Mouse (Mus musculus): ENCODE data around the gene Fpr1. TPM values are rescaled to one million over a fixed set of nuclear protein-coding genes. Genes with fewer than 3 reads are reported as not detected.

The Fpr1 gene
- polyA plus RNA-seq, 1 experiment from 2014 or later = not detected

DNA sequence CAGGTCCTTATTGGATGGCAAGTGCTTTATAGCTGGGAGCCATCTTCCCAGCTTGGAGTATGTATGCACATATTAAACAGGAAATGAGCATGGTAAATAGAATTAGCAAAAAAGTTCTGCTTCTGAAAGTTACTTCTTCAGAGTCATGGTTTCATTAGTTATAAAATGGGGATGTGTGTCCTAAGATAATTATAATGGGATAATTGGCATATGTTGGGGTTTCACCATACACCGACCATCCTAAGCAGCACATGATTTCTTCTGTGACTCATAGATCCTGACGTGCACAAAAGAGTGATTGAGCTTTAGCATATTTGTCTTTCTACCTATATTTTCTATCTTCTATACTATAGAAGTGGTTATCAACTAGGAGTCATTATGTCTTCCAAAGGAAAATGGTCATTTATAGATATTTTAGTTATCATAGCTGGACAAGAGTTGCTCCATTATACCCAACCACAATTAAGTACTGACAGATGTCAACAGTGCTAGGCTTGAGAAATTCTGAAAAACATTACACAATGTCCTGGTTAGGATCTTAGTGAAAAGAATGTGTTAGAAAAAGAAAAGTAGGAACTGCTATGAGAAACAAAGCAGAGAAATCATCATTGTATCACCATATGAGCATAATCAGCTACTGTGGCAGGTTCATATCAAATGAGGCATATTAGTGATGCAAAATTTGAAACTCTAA, 6.1 kb upstream of the Fpr1 start:
- Histone ChIP-seq H3K9me3 (ENCODE audit: control insufficient read depth, low read length) (no peaks in the 10 kb centered on the region), H3K4me3 (ENCODE audit: low read depth, low read length) (no peak overlapping the region), H3K27me3 (ENCODE audit: control insufficient read depth, insufficient read depth, low read length) (no peaks in the 10 kb centered on the region), H3K4me1 (replicated peaks; ENCODE audit: control insufficient read depth, insufficient read depth, low read length) (no peaks in the 10 kb centered on the region), H3K27ac (ENCODE audit: low read depth, low read length) (no peak overlapping the region), H3K36me3 (ENCODE audit: control insufficient read depth, insufficient read depth, low read length) (no peaks in the 10 kb centered on the region), H3K9ac (ENCODE audit: low read length) (no peak overlapping the region), H3K4me2 (ENCODE audit: low read depth, low read length, severe bottlenecking) (no peak overlapping the region)
- DNase-seq (ENCODE audit: low spot score) (no peak), ATAC-seq (replicated peaks; ENCODE audit: low FRiP score) (no peak)
- 86% methylated on average over 2 of the region's 2 CpGs for WGBS

DNA sequence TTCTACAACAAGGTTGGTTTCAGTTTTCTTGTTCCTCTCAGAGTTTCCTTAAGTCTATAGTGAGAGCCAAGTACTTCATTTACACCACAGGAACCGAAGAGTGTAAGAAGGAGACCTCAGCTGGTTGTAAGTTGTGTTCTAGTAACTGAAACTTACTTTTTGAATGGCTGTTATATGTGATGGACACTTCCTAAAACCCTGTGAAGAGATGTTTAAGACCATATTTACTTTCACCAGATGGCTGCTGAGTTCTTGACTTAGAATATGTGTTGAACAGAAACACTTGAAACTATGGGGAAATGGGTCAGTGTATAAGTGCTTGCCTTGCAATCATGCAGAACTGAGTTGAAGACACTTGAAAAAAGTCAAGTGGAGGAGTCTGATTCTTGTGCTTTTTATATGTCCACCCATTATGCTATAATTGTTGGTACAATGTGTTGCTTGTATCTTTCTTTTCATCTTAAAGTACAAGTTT, 4.1 kb upstream of the Fpr1 start, which contains the start of the genes Fpr2 and Fpr3:
Fpr2 (plus strand) TSS at position 51 of the 475 bp plus-strand sequence.
Fpr3 (plus strand) TSS at position 79 of the 475 bp plus-strand sequence.
- Histone ChIP-seq H3K4me2 (ENCODE audit: low read depth, low read length, severe bottlenecking) (no peak within 1 kb of the TSS), H3K27me3 (ENCODE audit: control insufficient read depth, insufficient read depth, low read length) (no peaks in the 10 kb centered on the region), H3K27ac (ENCODE audit: low read depth, low read length) (no peak within 1 kb of the TSS), H3K9me3 (ENCODE audit: control insufficient read depth, low read length) (no peaks in the 10 kb centered on the region), H3K9ac (ENCODE audit: low read length) (no peak within 1 kb of the TSS), H3K4me1 (replicated peaks; ENCODE audit: control insufficient read depth, insufficient read depth, low read length) (no peaks in the 10 kb centered on the region), H3K4me3 (ENCODE audit: low read depth, low read length) (no peak within 1 kb of the TSS), H3K36me3 (ENCODE audit: control insufficient read depth, insufficient read depth, low read length) (no peaks in the 10 kb centered on the region)
- 60% methylated on average over 1 of the region's 1 CpGs for WGBS
- DNase-seq (ENCODE audit: low spot score) (no peak), ATAC-seq (replicated peaks; ENCODE audit: low FRiP score) (no peak)

DNA sequence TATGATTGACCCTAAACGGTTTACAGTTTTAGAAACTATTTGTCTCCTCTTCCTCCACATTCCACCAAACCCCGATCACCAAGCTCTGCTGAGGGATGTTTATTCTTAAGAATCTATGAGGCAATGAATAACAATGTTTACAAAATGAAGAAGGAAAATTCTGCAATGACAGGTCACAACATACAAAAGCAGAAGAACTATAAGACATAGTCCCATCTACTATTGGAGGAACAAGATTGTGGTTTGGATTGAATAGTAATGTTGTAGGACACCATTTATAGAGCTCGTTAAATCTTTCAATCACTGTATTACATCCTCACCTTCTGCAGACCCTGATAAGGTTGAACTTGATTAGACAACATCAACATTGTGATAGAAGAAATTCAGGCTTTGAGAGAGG, 1.1 kb downstream of the Fpr1 start:
- no peak for ATAC-seq (replicated peaks; ENCODE audit: low FRiP score)
- Histone ChIP-seq H3K4me2 (ENCODE audit: low read depth, low read length, severe bottlenecking) (no peak overlapping the region), H3K27me3 (ENCODE audit: control insufficient read depth, insufficient read depth, low read length) (no peaks in the 10 kb centered on the region), H3K9me3 (ENCODE audit: control insufficient read depth, low read length) (no peaks in the 10 kb centered on the region), H3K36me3 (ENCODE audit: control insufficient read depth, insufficient read depth, low read length) (no peaks in the 10 kb centered on the region), H3K27ac (ENCODE audit: low read depth, low read length) (no peak overlapping the region), H3K4me3 (ENCODE audit: low read depth, low read length) (no peak overlapping the region), H3K4me1 (replicated peaks; ENCODE audit: control insufficient read depth, insufficient read depth, low read length) (no peaks in the 10 kb centered on the region), H3K9ac (ENCODE audit: low read length) (no peak overlapping the region)
- 88% methylated on average over 3 of the region's 3 CpGs for WGBS
- DNase-seq (ENCODE audit: low spot score) = no peak

DNA sequence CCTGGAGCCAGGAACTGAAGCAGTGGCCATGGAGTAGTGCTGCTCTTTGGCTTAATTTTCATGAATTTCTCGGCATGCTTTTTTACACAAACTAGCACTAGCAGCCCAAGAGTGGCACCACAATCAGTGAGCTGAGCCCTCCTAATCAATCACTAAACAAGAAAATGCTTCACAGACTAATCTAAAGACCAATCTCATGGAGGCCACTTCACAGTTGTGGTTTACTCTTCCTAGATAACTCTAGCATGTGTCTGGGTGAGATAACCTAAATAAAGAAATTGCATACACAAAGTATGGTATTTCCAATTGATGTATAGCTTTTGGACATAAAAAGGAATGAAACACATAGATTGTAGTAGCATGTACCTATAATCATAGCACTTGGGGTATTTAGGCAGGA, 4.4 kb downstream of the Fpr1 start:
- Histone ChIP-seq H3K4me2 (ENCODE audit: low read depth, low read length, severe bottlenecking) (no peak overlapping the region), H3K36me3 (ENCODE audit: control insufficient read depth, insufficient read depth, low read length) (no peaks in the 10 kb centered on the region), H3K4me1 (replicated peaks; ENCODE audit: control insufficient read depth, insufficient read depth, low read length) (no peaks in the 10 kb centered on the region), H3K27ac (ENCODE audit: low read depth, low read length) (no peak overlapping the region), H3K9me3 (ENCODE audit: control insufficient read depth, low read length) (no peaks in the 10 kb centered on the region), H3K27me3 (ENCODE audit: control insufficient read depth, insufficient read depth, low read length) (no peaks in the 10 kb centered on the region), H3K4me3 (ENCODE audit: low read depth, low read length) (no peak overlapping the region), H3K9ac (ENCODE audit: low read length) (no peak overlapping the region)
- ATAC-seq (replicated peaks; ENCODE audit: low FRiP score) (no peak), DNase-seq (ENCODE audit: low spot score) (no peak)
- 86% methylated on average over 1 of the region's 1 CpGs for WGBS

DNA sequence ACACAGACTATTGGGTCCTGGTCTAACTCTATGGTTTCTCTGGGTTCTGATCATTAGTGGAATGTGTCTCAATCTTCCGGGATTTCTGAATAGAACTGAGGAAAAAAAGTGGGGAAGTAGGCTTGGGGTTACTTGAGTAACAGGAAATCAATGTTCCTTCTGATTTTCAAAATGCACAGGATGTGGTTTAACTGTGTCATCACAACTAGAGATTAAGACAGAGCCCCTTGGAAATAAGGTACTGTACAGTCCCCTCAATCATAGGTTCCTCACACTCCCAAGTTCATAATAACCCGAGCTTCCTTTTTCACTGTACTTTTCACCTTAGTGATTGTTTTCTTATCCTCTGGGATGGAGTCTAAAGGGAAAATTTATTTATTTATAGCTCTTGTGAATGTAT, 12.0 kb downstream of the Fpr1 start:
- Histone ChIP-seq H3K9ac (ENCODE audit: low read length) (no peak overlapping the region), H3K4me1 (replicated peaks; ENCODE audit: control insufficient read depth, insufficient read depth, low read length) (no peaks in the 10 kb centered on the region), H3K27ac (ENCODE audit: low read depth, low read length) (no peak overlapping the region), H3K9me3 (ENCODE audit: control insufficient read depth, low read length) (no peaks in the 10 kb centered on the region; the same call in 1 of the 2 replicates), H3K4me3 (ENCODE audit: low read depth, low read length) (no peak overlapping the region), H3K27me3 (ENCODE audit: control insufficient read depth, insufficient read depth, low read length) (no peaks in the 10 kb centered on the region), H3K4me2 (ENCODE audit: low read depth, low read length, severe bottlenecking) (no peak overlapping the region), H3K36me3 (ENCODE audit: control insufficient read depth, insufficient read depth, low read length) (no peaks in the 10 kb centered on the region)
- DNase-seq (ENCODE audit: low spot score) (no peak), ATAC-seq (replicated peaks; ENCODE audit: low FRiP score) (no peak)
- WGBS = 86% methylated on average over 2 of the region's 2 CpGs

DNA sequence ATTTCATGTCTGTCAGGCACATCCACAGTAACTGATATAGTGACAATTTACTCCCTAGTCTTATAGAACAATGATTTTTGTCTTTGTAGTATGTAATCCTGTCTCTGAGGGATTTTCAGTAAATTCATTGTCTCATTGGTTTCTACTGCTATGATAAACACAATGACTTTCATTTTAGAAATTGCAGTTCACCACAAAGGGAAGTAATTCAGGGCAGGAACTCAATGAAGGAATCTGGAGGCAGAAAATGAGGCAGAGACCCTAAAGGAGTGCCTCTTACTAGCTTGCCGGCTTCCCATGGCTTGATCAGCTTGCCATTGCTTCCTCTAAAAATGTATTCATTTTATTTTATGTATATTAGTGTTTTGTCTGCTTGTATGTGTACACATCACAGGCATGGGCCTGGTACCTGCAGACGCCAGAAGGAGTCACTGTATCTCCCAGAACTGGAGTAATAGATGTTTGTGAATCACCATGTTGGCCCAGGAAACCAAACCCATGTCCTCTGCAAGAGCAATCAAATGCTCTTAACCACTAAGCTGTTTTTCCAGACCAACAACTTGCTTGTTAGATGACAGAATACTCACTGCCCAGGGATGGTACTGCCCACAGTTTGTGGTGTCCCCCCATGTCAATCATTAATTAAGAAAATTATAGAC, 12.7 kb downstream of the Fpr1 start:
- H3K36me3 ChIP-seq (ENCODE audit: control insufficient read depth, insufficient read depth, low read length) = no peaks in the 10 kb centered on the region
- no peak for DNase-seq (ENCODE audit: low spot score)
- H3K4me3 ChIP-seq (ENCODE audit: low read depth, low read length) = no peak overlapping the region
- H3K4me2 ChIP-seq (ENCODE audit: low read depth, low read length, severe bottlenecking) = no peak overlapping the region
- 83% methylated on average over 2 of the region's 2 CpGs for WGBS
- no peaks in the 10 kb centered on the region for H3K27me3 ChIP-seq (ENCODE audit: control insufficient read depth, insufficient read depth, low read length)
- no peak for ATAC-seq (replicated peaks; ENCODE audit: low FRiP score)
- no peaks in the 10 kb centered on the region for H3K4me1 ChIP-seq (replicated peaks; ENCODE audit: control insufficient read depth, insufficient read depth, low read length)
- no peak overlapping the region for H3K27ac ChIP-seq (ENCODE audit: low read depth, low read length)
- H3K9ac ChIP-seq (ENCODE audit: low read length) = no peak overlapping the region
- no peaks in the 10 kb centered on the region; the same call in 1 of the 2 replicates for H3K9me3 ChIP-seq (ENCODE audit: control insufficient read depth, low read length)

DNA sequence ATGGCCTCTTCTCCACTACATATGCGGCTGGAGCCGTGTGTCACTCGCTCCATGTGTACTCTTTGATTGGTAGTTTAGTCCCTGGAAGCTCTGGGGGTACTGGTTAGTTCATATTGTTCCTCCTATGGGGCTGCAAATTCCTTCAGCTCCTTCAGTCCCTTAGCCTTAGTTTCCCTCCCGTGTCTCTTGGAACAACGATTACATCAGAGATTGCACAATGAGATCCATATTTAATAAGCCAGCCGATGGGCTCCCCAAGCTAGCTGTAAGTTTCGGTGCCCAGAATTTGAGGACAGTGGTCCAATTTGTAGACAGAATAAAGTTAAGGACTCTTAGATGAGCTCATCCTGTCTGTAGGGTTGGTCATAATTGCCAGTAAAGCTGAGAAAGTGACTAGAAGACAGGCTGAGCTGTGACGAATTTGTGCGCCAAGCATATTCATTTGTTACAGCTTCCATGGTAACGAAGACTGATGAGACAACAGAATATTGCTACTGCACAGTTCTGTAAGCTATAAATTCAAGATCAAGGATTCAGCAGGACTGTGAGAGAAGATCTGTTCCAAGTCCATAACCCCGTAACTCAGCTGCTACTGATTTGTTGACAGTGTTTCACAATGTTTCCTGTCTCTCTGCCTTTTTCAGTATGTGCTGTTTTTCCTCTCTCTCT, 16.8 kb downstream of the Fpr1 start:
- Histone ChIP-seq H3K9ac (ENCODE audit: low read length) (no peak overlapping the region), H3K4me1 (replicated peaks; ENCODE audit: control insufficient read depth, insufficient read depth, low read length) (no peaks in the 10 kb centered on the region), H3K27me3 (ENCODE audit: control insufficient read depth, insufficient read depth, low read length) (no peaks in the 10 kb centered on the region), H3K36me3 (ENCODE audit: control insufficient read depth, insufficient read depth, low read length) (no peaks in the 10 kb centered on the region), H3K27ac (ENCODE audit: low read depth, low read length) (no peak overlapping the region), H3K4me2 (ENCODE audit: low read depth, low read length, severe bottlenecking) (no peak overlapping the region), H3K4me3 (ENCODE audit: low read depth, low read length) (no peak overlapping the region), H3K9me3 (ENCODE audit: control insufficient read depth, low read length) (no peaks in the 10 kb centered on the region)
- WGBS = 89% methylated on average over 11 of the region's 11 CpGs
- ATAC-seq (replicated peaks; ENCODE audit: low FRiP score) = no peak
- DNase-seq (ENCODE audit: low spot score) = no peak

DNA sequence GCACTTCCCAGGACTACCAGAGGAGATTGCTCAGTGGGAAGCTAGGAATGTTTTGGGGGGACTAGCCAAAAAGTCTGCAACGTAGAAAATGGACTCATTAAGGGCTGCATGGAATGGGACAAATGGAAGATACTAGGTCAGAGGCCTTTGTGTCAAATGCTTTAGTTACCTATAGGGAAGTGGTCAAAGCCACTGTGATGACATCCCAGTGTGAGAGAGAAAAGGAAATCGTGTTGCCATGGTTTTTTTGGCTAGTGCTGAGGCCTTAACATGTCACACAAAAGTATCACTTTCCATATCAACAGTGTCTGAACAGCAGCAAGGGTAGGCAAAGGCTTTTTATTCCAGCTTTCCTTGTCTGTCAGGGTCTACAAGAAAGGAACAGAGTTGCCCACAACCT, 18.6 kb downstream of the Fpr1 start:
- 59% methylated on average over 2 of the region's 2 CpGs for WGBS
- no peak overlapping the region for H3K9ac ChIP-seq (ENCODE audit: low read length)
- H3K4me3 ChIP-seq (ENCODE audit: low read depth, low read length) = no peak overlapping the region
- H3K9me3 ChIP-seq (ENCODE audit: control insufficient read depth, low read length) = no peaks in the 10 kb centered on the region
- DNase-seq (ENCODE audit: low spot score) (no peak), ATAC-seq (replicated peaks; ENCODE audit: low FRiP score) (no peak)
- no peaks in the 10 kb centered on the region for H3K36me3 ChIP-seq (ENCODE audit: control insufficient read depth, insufficient read depth, low read length)
- H3K4me2 ChIP-seq (ENCODE audit: low read depth, low read length, severe bottlenecking) = no peak overlapping the region
- no peak overlapping the region for H3K27ac ChIP-seq (ENCODE audit: low read depth, low read length)
- H3K27me3 ChIP-seq (ENCODE audit: control insufficient read depth, insufficient read depth, low read length) = no peaks in the 10 kb centered on the region
- H3K4me1 ChIP-seq (replicated peaks; ENCODE audit: control insufficient read depth, insufficient read depth, low read length) = no peaks in the 10 kb centered on the region
